In the genomic region with DNA sequence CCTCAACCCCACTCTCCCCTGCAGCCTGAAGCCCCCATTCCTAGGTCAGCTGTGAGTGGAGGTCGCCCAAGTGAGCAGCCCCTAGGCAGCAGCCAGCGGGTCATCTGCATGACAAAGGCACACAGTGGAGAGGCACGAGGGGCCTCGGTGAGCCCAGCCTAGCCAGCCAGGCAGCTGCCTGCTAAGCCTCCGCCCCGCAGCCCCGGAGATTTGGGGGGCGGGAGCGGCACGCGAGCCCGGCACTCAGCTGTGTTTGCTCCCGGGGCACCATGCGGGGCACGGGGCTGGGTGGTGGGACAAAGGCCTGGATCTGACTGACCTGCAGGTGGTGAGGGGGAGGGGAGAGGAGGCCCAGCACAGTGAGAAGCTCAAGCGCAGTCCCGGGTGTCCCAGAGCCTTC, we compare ENCODE assay signal across 10 mouse cellular contexts. TPM values are rescaled to one million over a fixed set of nuclear protein-coding genes. Genes with fewer than 3 reads are reported as not detected.
DNase-seq lines count a peak whose midpoint lies in the region; ATAC-seq and TF ChIP-seq lines count a peak whose summit lies in the region.
"Had no signal": no experiment of that assay in that cellular context is flagged by ENCODE, and none has a peak within 500 bp of the region (broad histone marks: within the 10 kb centered on the region; RNA-seq: fewer than 3 reads in every experiment).

No protein-coding gene starts in this region.

- TF ChIP-seq CTCF in lung, embryonic 14.5 days (IDR thresholded peaks at IDR 0.05; ENCODE audit: low read depth) = no peak

- no peak overlapping the region for H3K27ac ChIP-seq in lung, embryonic 14.5 days (ENCODE audit: low read depth)
- H3K27ac ChIP-seq in forebrain, embryonic 12.5 days = peak overlapping the region; percentile 13; the same call in 1 of the 2 replicates
- no peak overlapping the region for H3K27ac ChIP-seq in limb, embryonic 15.5 days
- no peak overlapping the region for H3K27ac ChIP-seq in stomach, embryonic 16.5 days (ENCODE audit: low read length)

- H3K27me3 ChIP-seq in lung, embryonic 14.5 days (ENCODE audit: insufficient read depth, low read length) = peaks cover 6% of the 10 kb centered on the region; the same call in 1 of the 2 replicates
- peaks cover 92% of the 10 kb centered on the region for H3K27me3 ChIP-seq in forebrain, embryonic 12.5 days
- H3K27me3 ChIP-seq in limb, embryonic 15.5 days = peaks cover 32% of the 10 kb centered on the region
- H3K27me3 ChIP-seq in stomach, embryonic 16.5 days (ENCODE audit: control insufficient read depth, insufficient read depth, low read length) = no peaks in the 10 kb centered on the region

- ATAC-seq in lung, embryonic 14.5 days (ENCODE audit: insufficient read depth) = peak; percentile 36; the same call in 1 of the 2 replicates
- peak; percentile 87 for ATAC-seq in forebrain, embryonic 12.5 days (ENCODE audit: low FRiP score)
- no peak for ATAC-seq in limb, embryonic 15.5 days (ENCODE audit: insufficient number of reproducible peaks, low FRiP score, low TSS enrichment, low read depth)
- ATAC-seq in stomach, embryonic 16.5 days (ENCODE audit: insufficient read depth, low FRiP score) = no peak

- H3K36me3 ChIP-seq in lung, embryonic 14.5 days (ENCODE audit: insufficient read depth) = no peaks in the 10 kb centered on the region
- no peaks in the 10 kb centered on the region for H3K36me3 ChIP-seq in forebrain, embryonic 12.5 days (replicated peaks)
- no peaks in the 10 kb centered on the region for H3K36me3 ChIP-seq in limb, embryonic 15.5 days
- H3K36me3 ChIP-seq in stomach, embryonic 16.5 days (ENCODE audit: control insufficient read depth, insufficient read depth, low read length) = no peaks in the 10 kb centered on the region

- DNase-seq in lung, embryonic 14.5 days = peak; percentile 22
- no peak for DNase-seq in lung, postnatal 10 days
- DNase-seq in right cerebral cortex, postnatal 4 days = no peak
- no peak for DNase-seq in frontal cortex, postnatal 36 days (ENCODE audit: low spot score in 2 of 2)
- no peak for DNase-seq in urinary bladder, postnatal 25 days (ENCODE audit: low spot score)
- DNase-seq: cerebellum, adult 8-10 months; right cerebral cortex, postnatal 25 days had no signal

- no peaks in the 10 kb centered on the region for H3K9me3 ChIP-seq in lung, embryonic 14.5 days (ENCODE audit: low read depth, low read length)
- H3K9me3 ChIP-seq in forebrain, embryonic 12.5 days = no peaks in the 10 kb centered on the region
- H3K9me3 ChIP-seq in limb, embryonic 15.5 days = no peaks in the 10 kb centered on the region
- no peaks in the 10 kb centered on the region for H3K9me3 ChIP-seq in stomach, embryonic 16.5 days (replicated peaks; ENCODE audit: control insufficient read depth, low read length)

- peaks cover 16% of the 10 kb centered on the region for H3K4me1 ChIP-seq in lung, embryonic 14.5 days (ENCODE audit: insufficient read depth)
- peaks cover 24% of the 10 kb centered on the region for H3K4me1 ChIP-seq in forebrain, embryonic 12.5 days
- peaks cover 7% of the 10 kb centered on the region for H3K4me1 ChIP-seq in limb, embryonic 15.5 days
- peaks cover 16% of the 10 kb centered on the region for H3K4me1 ChIP-seq in stomach, embryonic 16.5 days (ENCODE audit: control insufficient read depth, insufficient read depth, low read length)

- peak overlapping the region; percentile 48; the same call in 1 of the 2 replicates for H3K4me2 ChIP-seq in lung, embryonic 14.5 days
- H3K4me2 ChIP-seq in forebrain, embryonic 12.5 days = peak overlapping the region; percentile 55
- 0 out of 2 replicates have a peak overlapping the region, but pooled peaks have one; percentile 13 for H3K4me2 ChIP-seq in limb, embryonic 15.5 days
- peak overlapping the region; percentile 27 for H3K4me2 ChIP-seq in stomach, embryonic 16.5 days (ENCODE audit: low read depth, low read length)

- WGBS in lung, embryonic 14.5 days = 2% methylated on average over 17 of the region's 17 CpGs
- 2% methylated on average over 17 of the region's 17 CpGs for WGBS in forebrain, embryonic 12.5 days
- 5% methylated on average over 17 of the region's 17 CpGs for WGBS in limb, embryonic 15.5 days
- WGBS in stomach, embryonic 16.5 days = 3% methylated on average over 17 of the region's 17 CpGs

- no peak overlapping the region for H3K4me3 ChIP-seq in lung, embryonic 14.5 days (ENCODE audit: low read depth, low read length)
- H3K4me3 ChIP-seq in forebrain, embryonic 12.5 days (replicated peaks) = peak overlapping the region; percentile 22
- no peak overlapping the region for H3K4me3 ChIP-seq in limb, embryonic 15.5 days
- H3K4me3 ChIP-seq in stomach, embryonic 16.5 days (replicated peaks; ENCODE audit: low read length) = no peak overlapping the region

- no peak overlapping the region; the same call in 1 of the 2 replicates for H3K9ac ChIP-seq in lung, embryonic 14.5 days
- 0 out of 2 replicates have a peak overlapping the region, but pooled peaks have one; percentile 18 for H3K9ac ChIP-seq in forebrain, embryonic 12.5 days
- H3K9ac ChIP-seq in limb, embryonic 15.5 days = no peak overlapping the region
- H3K9ac ChIP-seq in stomach, embryonic 16.5 days (ENCODE audit: low read length) = 0 out of 2 replicates have a peak overlapping the region, but pooled peaks have one; percentile 16

RNA-seq across cellular contexts. Expression of a gene that starts 13.9 kb away (rescaled TPM):
- not detected in 2 replicates for polyA plus RNA-seq in lung, embryonic 14.5 days (2014; fragmentation: Nextera tagmentation; extraction: Ambion mirVana)
- polyA plus RNA-seq in forebrain, embryonic 12.5 days (2016; fragmentation: Nextera tagmentation; extraction: Ambion mirVana) = not detected in 2 replicates
- not detected in 2 replicates for polyA plus RNA-seq in limb, embryonic 15.5 days (2015; fragmentation: Nextera tagmentation; extraction: Ambion mirVana)
- not detected in 2 replicates for polyA plus RNA-seq in stomach, embryonic 16.5 days (2015; fragmentation: Nextera tagmentation; extraction: Ambion mirVana)

RNA-seq across cellular contexts. Expression of a gene that starts 42.3 kb away (rescaled TPM):
- polyA plus RNA-seq in lung, embryonic 14.5 days (2014; fragmentation: Nextera tagmentation; extraction: Ambion mirVana) = 13.8 and 14.6 TPM in 2 replicates
- polyA plus RNA-seq in forebrain, embryonic 12.5 days (2016; fragmentation: Nextera tagmentation; extraction: Ambion mirVana) = 9.4 and 14.6 TPM in 2 replicates
- 21.8 and 21.9 TPM in 2 replicates for polyA plus RNA-seq in limb, embryonic 15.5 days (2015; fragmentation: Nextera tagmentation; extraction: Ambion mirVana)
- polyA plus RNA-seq in stomach, embryonic 16.5 days (2015; fragmentation: Nextera tagmentation; extraction: Ambion mirVana) = 5.5 TPM in 2 replicates

Comparison
In these comparisons a context has a peak if more than half of its experiments do, and no peak if none do; other contexts are left out.
1. ATAC-seq: peak in lung, embryonic 14.5 days (single experiment) and forebrain, embryonic 12.5 days (single experiment); none in limb, embryonic 15.5 days (single experiment) and stomach, embryonic 16.5 days (single experiment).
2. H3K9ac ChIP-seq: peak in forebrain, embryonic 12.5 days (single experiment) and stomach, embryonic 16.5 days (single experiment); none in lung, embryonic 14.5 days (single experiment) and limb, embryonic 15.5 days (single experiment).
3. Peak in every context shown above with its lines, with median percentiles within 50 percentile points of each other: H3K4me2 ChIP-seq.